Mouse (Mus musculus): Measurements from ENCODE around the gene Ajm1.

DNA sequence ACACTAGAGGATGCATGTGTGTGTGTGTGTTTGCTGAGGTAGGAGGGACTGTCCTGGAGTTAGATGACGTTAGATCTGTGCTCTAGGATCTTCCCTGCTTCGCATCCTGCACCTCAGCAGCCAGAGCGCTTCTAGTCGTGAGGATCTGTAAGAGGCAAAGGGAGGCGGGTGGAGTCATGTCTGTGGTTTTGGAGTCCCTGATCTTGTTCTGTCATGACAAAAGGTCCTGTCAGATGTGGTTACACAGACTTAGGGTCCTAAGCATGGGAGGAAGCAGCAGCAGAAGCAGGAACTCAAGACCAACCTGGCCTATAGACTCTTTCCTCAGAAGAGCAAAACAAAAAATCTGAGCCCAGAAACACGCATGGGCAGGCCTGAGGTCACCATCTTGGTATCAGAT, 38.8 kb upstream of the Ajm1 start:
- TF ChIP-seq CTCF (IDR thresholded peaks at IDR 0.05; ENCODE audit: low read depth) (no peak), EP300 (IDR thresholded peaks at IDR 0.05; ENCODE audit: low read depth) (no peak)
